In genomic region chr8:4642974-4643373, GRCm38 (mm10) we compare ENCODE assay signal across 6 mouse cellular contexts. TPM values are rescaled to one million over a fixed set of nuclear protein-coding genes. Genes with fewer than 3 reads are reported as not detected.
ATAC-seq and TF ChIP-seq lines count a peak whose summit lies in the region.
"Not testable (repeated sequence)": the region's sequence is repeated elsewhere in the genome, so short reads cannot be mapped to it uniquely, and the experiment has no call there.

No protein-coding gene starts in this region.

- TF ChIP-seq POLR2A in testis, adult 2 months (IDR thresholded peaks at IDR 0.05; ENCODE audit: control insufficient read depth, low read depth, low read length): not testable (repeated sequence)

- not testable (repeated sequence) for H3K27ac ChIP-seq in testis, adult 2 months (ENCODE audit: control insufficient read depth, insufficient read depth, low read depth, low read length)

- TF ChIP-seq CTCF in testis, adult 2 months (IDR thresholded peaks at IDR 0.05; ENCODE audit: control insufficient read depth, insufficient read depth, insufficient replicate concordance, low read depth, low read length): not testable (repeated sequence)

- peak overlapping the region; percentile 22; the same call in 1 of the 2 replicates for H3K4me3 ChIP-seq in testis, adult 2 months (ENCODE audit: control insufficient read depth, low read depth, low read length)

- H3K4me1 ChIP-seq in testis, adult 2 months (ENCODE audit: control insufficient read depth, insufficient read depth, low read length): not testable (repeated sequence)

- not testable (repeated sequence) for H3K36me3 ChIP-seq in testis, adult 2 months (ENCODE audit: control insufficient read depth, insufficient read depth, low read length)

- ATAC-seq in granulocyte monocyte progenitor cell, adult 5-6 weeks (replicated peaks; ENCODE audit: poor library complexity, severe bottlenecking): peak; percentile 84
- peak; percentile 91 for ATAC-seq in megakaryocyte, adult 5-6 weeks (ENCODE audit: poor library complexity, severe bottlenecking)
- peak; percentile 69 for ATAC-seq in megakaryocyte progenitor cell, adult 5-6 weeks (replicated peaks; ENCODE audit: poor library complexity)
- ATAC-seq in monocyte, adult 5-6 weeks (replicated peaks; ENCODE audit: insufficient number of reproducible peaks, low FRiP score, low TSS enrichment, poor library complexity, severe bottlenecking): 0 out of 2 replicates have a peak, but pooled peaks have one; percentile 50
- 0 out of 2 replicates have a peak, but pooled peaks have one; percentile 41 for ATAC-seq in neutrophil, adult 5-6 weeks (ENCODE audit: extremely low read depth, insufficient number of reproducible peaks, low FRiP score, poor library complexity, severe bottlenecking)

- H3K27me3 ChIP-seq in testis, adult 2 months (ENCODE audit: control insufficient read depth, insufficient read depth, low read length): not testable (repeated sequence)

RNA-seq across cellular contexts. Expression of gene Zfp958, which starts 30.0 kb away (rescaled TPM):
- total RNA-seq in granulocyte monocyte progenitor cell, adult 5-6 weeks (2014; fragmentation: Nextera tagmentation): 12.1 and 12.8 TPM in 2 replicates
- 14.0 and 22.8 TPM in 2 replicates for total RNA-seq in granulocyte monocyte progenitor cell, adult 5-6 weeks (2017)
- 16.4 and 17.9 TPM in 2 replicates for total RNA-seq in megakaryocyte, adult 5-6 weeks (2015)
- 12.1 and 15.9 TPM in 2 replicates for total RNA-seq in megakaryocyte, adult 5-6 weeks (2017)
- total RNA-seq in megakaryocyte progenitor cell, adult 5-6 weeks (2015): 22.7 and 27.5 TPM in 2 replicates
- 10.8 and 13.6 TPM in 2 replicates for total RNA-seq in megakaryocyte progenitor cell, adult 5-6 weeks (2017)
- 16.5 to 25.6 TPM (median 20.1 TPM) in 3 replicates for total RNA-seq in monocyte, adult 5-6 weeks (2017)
- 16.3 and 16.8 TPM in 2 replicates for total RNA-seq in neutrophil, adult 5-6 weeks (2017)
- 0.68 and 0.83 TPM in 2 replicates for polyA plus RNA-seq in testis, adult 2 months (2012; rRNA removed)

Comparison
In these comparisons a context has a peak if more than half of its experiments do, and no peak if none do; other contexts are left out.
1. ATAC-seq: peak in every context shown above with its lines; median percentile 91 in megakaryocyte, adult 5-6 weeks; 84 in granulocyte monocyte progenitor cell, adult 5-6 weeks; 69 in megakaryocyte progenitor cell, adult 5-6 weeks; 50 in monocyte, adult 5-6 weeks; 41 in neutrophil, adult 5-6 weeks.